Mouse (Mus musculus) layer of hippocampus, adult 18-20 months (tissue): ENCODE measurements around the gene Rps10. TPM values are rescaled to one million over a fixed set of nuclear protein-coding genes. Genes with fewer than 3 reads are reported as not detected.
A peak's percentile ranks its signal among the peaks of the same experiment; 100 is the strongest.
"Not testable (repeated sequence)": the region's sequence is repeated elsewhere in the genome, so short reads cannot be mapped to it uniquely, and the experiment has no call there.

Experiments
- DNase-seq, 2 experiments: peaks; one replicate each; pipeline ENCODE4 v3.0.0; 2022; ENCODE audit warnings: low spot score in 2 of 2
- total RNA-seq, 2 experiments: library from RNA; stranded (reverse); gene quantifications; 2 replicates each; pipeline ENCODE4 v1.2.3; 2021

Rps10 gene
- total RNA-seq, 2 experiments from 2014 or later = 526 to 527 TPM

GRCm38 (mm10) chr17:27644572-27644971, 8.1 kb upstream of the Rps10 start:
- no peak for DNase-seq

- no peak for DNase-seq
These were observed 7.3 kb upstream of the Rps10 start for GRCm38 (mm10) chr17:27643756-27644155.

- DNase-seq = no peak
These were observed 6.6 kb upstream of the Rps10 start for GRCm38 (mm10) chr17:27643101-27643500.

GRCm38 (mm10) chr17:27642491-27643062, 6.1 kb upstream of the Rps10 start:
- peak; percentile 69 to 83 for DNase-seq

- not testable (repeated sequence) for DNase-seq
These were observed 3.4 kb upstream of the Rps10 start for GRCm38 (mm10) chr17:27639851-27640250.

GRCm38 (mm10) chr17:27638921-27639332, 2.5 kb upstream of the Rps10 start:
- peak; percentile 69 to 80 for DNase-seq

- DNase-seq = no peak
These were observed 864 bp upstream of the Rps10 start for GRCm38 (mm10) chr17:27637333-27637732.

GRCm38 (mm10) chr17:27635575-27635903, 930 bp downstream of the Rps10 start:
- not testable (repeated sequence) for DNase-seq

- peak; percentile 86 to 90 for DNase-seq
These were observed 1.4 kb downstream of the Rps10 start, which contains the start of gene RPS10-NUDT3 for GRCm38 (mm10) chr17:27634871-27635574. RPS10-NUDT3 (minus strand) TSS chr17:27635222.

- peak; percentile 70 to 91 for DNase-seq
These were observed 7.0 kb downstream of the Rps10 start for GRCm38 (mm10) chr17:27629249-27630020.

- DNase-seq = no peak
These were observed 8.1 kb downstream of the Rps10 start for GRCm38 (mm10) chr17:27628376-27628775.

GRCm38 (mm10) chr17:27627451-27627850, 9.0 kb downstream of the Rps10 start:
- DNase-seq = no peak

- peak in 1 of 2 experiments; percentile 50 for DNase-seq
These were observed 9.8 kb downstream of the Rps10 start for GRCm38 (mm10) chr17:27626681-27627080.

GRCm38 (mm10) chr17:27625455-27626251, 10.8 kb downstream of the Rps10 start:
- DNase-seq = no peak

GRCm38 (mm10) chr17:27623360-27624326, 12.8 kb downstream of the Rps10 start, which contains the start of gene Nudt3:
Nudt3 (minus strand) TSS chr17:27623495.
- DNase-seq = peak; percentile 86 to 91

- DNase-seq = no peak
These were observed 13.7 kb downstream of the Rps10 start for GRCm38 (mm10) chr17:27622611-27623359.

- peak in 1 of 2 experiments; percentile 60 for DNase-seq
These were observed 14.6 kb downstream of the Rps10 start for GRCm38 (mm10) chr17:27621705-27622531.

GRCm38 (mm10) chr17:27621161-27621560, 15.3 kb downstream of the Rps10 start:
- no peak for DNase-seq
